Mouse (Mus musculus) liver, adult 2 months (tissue): ENCODE results near the gene Epsti1.

ENCODE experiments used
- CTCF ChIP-seq: fragments of 200-500 bp; IDR thresholded peaks from 2 replicates; pipeline ENCODE4 v1.5.1; 2011; ENCODE audit warnings: low read depth, low read length, control low read depth
- POLR2A ChIP-seq: fragments of 200-500 bp; IDR thresholded peaks from 2 replicates; pipeline ENCODE4 v1.6.1; 2011; ENCODE audit warnings: low read length, control low read depth; ENCODE audit not compliant: insufficient read depth; ENCODE audit errors: extremely low read depth

GRCm38 (mm10) chr14:77974221-77974620 lies 70.2 kb downstream of the Epsti1 start:
- no peak for TF ChIP-seq CTCF
- TF ChIP-seq POLR2A, result no peak
